Mouse (Mus musculus): ENCODE data around the gene Osbpl5. TPM values are rescaled to one million over a fixed set of nuclear protein-coding genes. Genes with fewer than 3 reads are reported as not detected.
A peak's percentile ranks its signal among the peaks of the same experiment; 100 is the strongest.

Gene Osbpl5
- polyA plus RNA-seq, 1 experiment from 2014 or later: 1.6 TPM

- Histone ChIP-seq H3K27ac (ENCODE audit: low read depth) (no peak overlapping the region), H3K4me3 (ENCODE audit: low read depth, low read length) (no peak overlapping the region), H3K36me3 (replicated peaks; ENCODE audit: insufficient read depth, low read length) (no peaks in the 10 kb centered on the region), H3K27me3 (ENCODE audit: insufficient read depth, low read length) (no peaks in the 10 kb centered on the region), H3K9ac (replicated peaks) (no peak overlapping the region), H3K4me2 (ENCODE audit: low read depth, low read length) (no peak overlapping the region), H3K4me1 (ENCODE audit: insufficient read depth) (no peaks in the 10 kb centered on the region), H3K9me3 (ENCODE audit: low read length) (no peaks in the 10 kb centered on the region)
- 36% methylated on average over 1 of the region's 1 CpGs for WGBS (ENCODE audit: insufficient replicate concordance)
- no peak for TF ChIP-seq EP300 (IDR thresholded peaks at IDR 0.05; ENCODE audit: low read depth)
- TF ChIP-seq CTCF (IDR thresholded peaks at IDR 0.05; ENCODE audit: low read depth): no peak
- DNase-seq (no peak), ATAC-seq (no peak)
Measured at GRCm38 (mm10) chr7:143717811-143718210, 39.0 kb downstream of the Osbpl5 start.

- Histone ChIP-seq H3K27me3 (ENCODE audit: insufficient read depth, low read length) (no peaks in the 10 kb centered on the region), H3K9me3 (ENCODE audit: low read length) (no peaks in the 10 kb centered on the region), H3K9ac (replicated peaks) (0 out of 2 replicates have a peak overlapping the region, but pooled peaks have one; percentile 16), H3K36me3 (replicated peaks; ENCODE audit: insufficient read depth, low read length) (no peaks in the 10 kb centered on the region), H3K4me3 (ENCODE audit: low read depth, low read length) (no peak overlapping the region), H3K4me1 (ENCODE audit: insufficient read depth) (no peaks in the 10 kb centered on the region), H3K27ac (ENCODE audit: low read depth) (no peak overlapping the region), H3K4me2 (ENCODE audit: low read depth, low read length) (no peak overlapping the region)
- DNase-seq (no peak), ATAC-seq (no peak)
- no peak for TF ChIP-seq CTCF (IDR thresholded peaks at IDR 0.05; ENCODE audit: low read depth)
- TF ChIP-seq EP300 (IDR thresholded peaks at IDR 0.05; ENCODE audit: low read depth): no peak
- whole genome bisulfite sequencing (ENCODE audit: insufficient replicate concordance): 38% methylated on average over 4 of the region's 4 CpGs
Measured at GRCm38 (mm10) chr7:143713421-143713820, 43.4 kb downstream of the Osbpl5 start.

GRCm38 (mm10) chr7:143712771-143713348 lies 43.9 kb downstream of the Osbpl5 start:
- Histone ChIP-seq H3K9ac (replicated peaks) (0 out of 2 replicates have a peak overlapping the region, but pooled peaks have one; percentile 16), H3K9me3 (ENCODE audit: low read length) (no peaks in the 10 kb centered on the region), H3K36me3 (replicated peaks; ENCODE audit: insufficient read depth, low read length) (no peaks in the 10 kb centered on the region), H3K27ac (ENCODE audit: low read depth) (no peak overlapping the region), H3K27me3 (ENCODE audit: insufficient read depth, low read length) (no peaks in the 10 kb centered on the region), H3K4me1 (ENCODE audit: insufficient read depth) (no peaks in the 10 kb centered on the region), H3K4me3 (ENCODE audit: low read depth, low read length) (no peak overlapping the region), H3K4me2 (ENCODE audit: low read depth, low read length) (no peak overlapping the region)
- ATAC-seq: no peak
- WGBS (ENCODE audit: insufficient replicate concordance): 45% methylated on average over 8 of the region's 8 CpGs
- DNase-seq: no peak
- TF ChIP-seq CTCF (IDR thresholded peaks at IDR 0.05; ENCODE audit: low read depth) (no peak), EP300 (IDR thresholded peaks at IDR 0.05; ENCODE audit: low read depth) (no peak)

GRCm38 (mm10) chr7:143712023-143712422 lies 44.8 kb downstream of the Osbpl5 start:
- Histone ChIP-seq H3K4me1 (ENCODE audit: insufficient read depth) (no peaks in the 10 kb centered on the region), H3K9me3 (ENCODE audit: low read length) (no peaks in the 10 kb centered on the region), H3K27me3 (ENCODE audit: insufficient read depth, low read length) (no peaks in the 10 kb centered on the region), H3K27ac (ENCODE audit: low read depth) (no peak overlapping the region), H3K4me2 (ENCODE audit: low read depth, low read length) (no peak overlapping the region), H3K4me3 (ENCODE audit: low read depth, low read length) (no peak overlapping the region), H3K9ac (replicated peaks) (no peak overlapping the region), H3K36me3 (replicated peaks; ENCODE audit: insufficient read depth, low read length) (no peaks in the 10 kb centered on the region)
- TF ChIP-seq EP300 (IDR thresholded peaks at IDR 0.05; ENCODE audit: low read depth): no peak
- TF ChIP-seq CTCF (IDR thresholded peaks at IDR 0.05; ENCODE audit: low read depth): no peak
- ATAC-seq: no peak
- DNase-seq: no peak
- WGBS (ENCODE audit: insufficient replicate concordance): 65% methylated on average over 4 of the region's 4 CpGs

GRCm38 (mm10) chr7:143711381-143711780 lies 45.4 kb downstream of the Osbpl5 start:
- H3K4me1 ChIP-seq (ENCODE audit: insufficient read depth): no peaks in the 10 kb centered on the region
- 73% methylated on average over 7 of the region's 7 CpGs for WGBS (ENCODE audit: insufficient replicate concordance)
- no peaks in the 10 kb centered on the region for H3K36me3 ChIP-seq (replicated peaks; ENCODE audit: insufficient read depth, low read length)
- TF ChIP-seq CTCF (IDR thresholded peaks at IDR 0.05; ENCODE audit: low read depth): no peak
- TF ChIP-seq EP300 (IDR thresholded peaks at IDR 0.05; ENCODE audit: low read depth): no peak
- H3K27ac ChIP-seq (ENCODE audit: low read depth): no peak overlapping the region
- ATAC-seq (no peak), DNase-seq (no peak)
- no peak overlapping the region for H3K9ac ChIP-seq (replicated peaks)
- H3K4me3 ChIP-seq (ENCODE audit: low read depth, low read length): no peak overlapping the region
- H3K9me3 ChIP-seq (ENCODE audit: low read length): no peaks in the 10 kb centered on the region
- H3K27me3 ChIP-seq (ENCODE audit: insufficient read depth, low read length): no peaks in the 10 kb centered on the region
- H3K4me2 ChIP-seq (ENCODE audit: low read depth, low read length): no peak overlapping the region

- no peak for DNase-seq
- H3K27ac ChIP-seq (ENCODE audit: low read depth): no peak overlapping the region
- TF ChIP-seq EP300 (IDR thresholded peaks at IDR 0.05; ENCODE audit: low read depth) (no peak), CTCF (IDR thresholded peaks at IDR 0.05; ENCODE audit: low read depth) (no peak)
- no peak overlapping the region for H3K4me3 ChIP-seq (ENCODE audit: low read depth, low read length)
- no peaks in the 10 kb centered on the region for H3K36me3 ChIP-seq (replicated peaks; ENCODE audit: insufficient read depth, low read length)
- 80% methylated on average over 7 of the region's 7 CpGs for WGBS (ENCODE audit: insufficient replicate concordance)
- no peak overlapping the region for H3K9ac ChIP-seq (replicated peaks)
- H3K4me1 ChIP-seq (ENCODE audit: insufficient read depth): no peaks in the 10 kb centered on the region
- H3K27me3 ChIP-seq (ENCODE audit: insufficient read depth, low read length): no peaks in the 10 kb centered on the region
- no peak overlapping the region for H3K4me2 ChIP-seq (ENCODE audit: low read depth, low read length)
- ATAC-seq: no peak
- H3K9me3 ChIP-seq (ENCODE audit: low read length): no peaks in the 10 kb centered on the region
Measured at GRCm38 (mm10) chr7:143709395-143709794, 47.4 kb downstream of the Osbpl5 start.

All from liver, postnatal 0 days (tissue).